Mouse (Mus musculus) 416B (cell line): ENCODE measurements at regions not wholly inside any gene's neighbourhood (a gene's known extent, or its start where the extent isn't known, plus 50 kb on each side); places are given as distances from the start of the nearest gene placed in this dataset.

Experiments used
- DNase-seq: peaks from one replicate; pipeline ENCODE4 v3.0.0; 2011; ENCODE audit warnings: low read depth

GRCm38 (mm10) chr6:139014526-139014925 is 356.2 kb upstream of the Igbp1b start:
- DNase-seq: no peak

DNA sequence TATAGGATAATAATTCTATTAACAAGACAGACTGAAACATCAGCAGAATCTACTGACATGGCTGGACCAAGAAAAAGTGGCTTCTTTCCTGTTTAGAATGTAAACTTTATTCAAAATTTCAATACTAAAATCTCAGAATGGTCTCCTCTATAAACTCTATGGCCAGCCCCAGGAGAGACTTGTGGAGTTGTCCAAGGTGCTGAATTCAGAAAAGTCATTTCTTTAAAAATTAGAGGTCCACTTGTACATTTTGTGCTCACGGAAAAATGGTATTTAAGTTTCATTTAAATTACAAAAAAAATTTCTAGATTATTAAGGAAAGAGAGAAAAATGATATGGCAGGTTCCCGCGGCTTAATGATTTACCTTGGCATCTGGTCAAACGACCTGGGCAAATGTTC is 352.2 kb upstream of the Igbp1b start:
- DNase-seq: no peak
